In genomic region chr11:86357984-86358528, GRCm38 (mm10) we compare ENCODE assay signal across 8 mouse cellular contexts. TPM values are rescaled to one million over a fixed set of nuclear protein-coding genes. Genes with fewer than 3 reads are reported as not detected.
A peak's percentile ranks its signal among the peaks of the same experiment; 100 is the strongest.
DNase-seq lines count a peak whose midpoint lies in the region; ATAC-seq lines count a peak whose summit lies in the region.

No protein-coding gene starts in this region.

- peak; percentile 99 for DNase-seq in Muller cell, postnatal 12 days (ENCODE audit: inconsistent ontology term)
- peak; percentile 99 for DNase-seq in cerebellum, adult 9-11 months
- peak; percentile 97 for DNase-seq in frontal cortex, postnatal 10 days (ENCODE audit: low spot score in 2 of 2)
- peak; percentile 96 to 97 for DNase-seq in layer of hippocampus, postnatal 25 days (ENCODE audit: extremely low spot score in 1 of 2, low spot score in 1 of 2)
- peak; percentile 99 for DNase-seq in lung, postnatal 25 days (ENCODE audit: low spot score)
- DNase-seq in retina, embryonic 14.5 days (ENCODE audit: low spot score) = peak; percentile 100
- peak; percentile 99 for DNase-seq in thymus, postnatal 4 days

- peak overlapping the region; percentile 97 for H3K9ac ChIP-seq in hindbrain, embryonic 13.5 days

- peak overlapping the region; percentile 26 for H3K4me2 ChIP-seq in hindbrain, embryonic 13.5 days

- peak overlapping the region; percentile 96 for H3K4me3 ChIP-seq in hindbrain, embryonic 13.5 days

- H3K27ac ChIP-seq in hindbrain, embryonic 13.5 days = peak overlapping the region; percentile 98

- ATAC-seq in hindbrain, embryonic 13.5 days (ENCODE audit: low FRiP score) = peak; percentile 94

- 2% methylated on average over 42 of the region's 45 CpGs for WGBS in hindbrain, embryonic 13.5 days

- no peaks in the 10 kb centered on the region for H3K27me3 ChIP-seq in hindbrain, embryonic 13.5 days

- H3K4me1 ChIP-seq in hindbrain, embryonic 13.5 days (replicated peaks) = peaks cover 30% of the 10 kb centered on the region

- no peaks in the 10 kb centered on the region for H3K9me3 ChIP-seq in hindbrain, embryonic 13.5 days

- peaks cover 3% of the 10 kb centered on the region for H3K36me3 ChIP-seq in hindbrain, embryonic 13.5 days

RNA-seq across cellular contexts. Expression of gene Med13, which starts 0.7 kb away (rescaled TPM):
- polyA plus RNA-seq in hindbrain, embryonic 13.5 days (2015; fragmentation: Nextera tagmentation; extraction: Ambion mirVana) = 9.4 and 10.3 TPM in 2 replicates
- total RNA-seq in layer of hippocampus, postnatal 25 days (2021) = 10 to 100 TPM; 51.0 to 60.5 TPM

Comparison
In these comparisons a context has a peak if more than half of its experiments do, and no peak if none do; other contexts are left out.
1. Peak in every context shown above with its lines: DNase-seq, ATAC-seq, H3K4me3 ChIP-seq and H3K27ac ChIP-seq.